Mouse (Mus musculus): ENCODE data around the gene Taf12. TPM values are rescaled to one million over a fixed set of nuclear protein-coding genes. Genes with fewer than 3 reads are reported as not detected.
A peak's percentile ranks its signal among the peaks of the same experiment; 100 is the strongest.

The Taf12 gene
- polyA plus RNA-seq (2011; ENCODE audit: insufficient read depth, insufficient read length, low replicate concordance, missing spikeins): 17.0 and 20.5 TPM in 2 replicates

DNA sequence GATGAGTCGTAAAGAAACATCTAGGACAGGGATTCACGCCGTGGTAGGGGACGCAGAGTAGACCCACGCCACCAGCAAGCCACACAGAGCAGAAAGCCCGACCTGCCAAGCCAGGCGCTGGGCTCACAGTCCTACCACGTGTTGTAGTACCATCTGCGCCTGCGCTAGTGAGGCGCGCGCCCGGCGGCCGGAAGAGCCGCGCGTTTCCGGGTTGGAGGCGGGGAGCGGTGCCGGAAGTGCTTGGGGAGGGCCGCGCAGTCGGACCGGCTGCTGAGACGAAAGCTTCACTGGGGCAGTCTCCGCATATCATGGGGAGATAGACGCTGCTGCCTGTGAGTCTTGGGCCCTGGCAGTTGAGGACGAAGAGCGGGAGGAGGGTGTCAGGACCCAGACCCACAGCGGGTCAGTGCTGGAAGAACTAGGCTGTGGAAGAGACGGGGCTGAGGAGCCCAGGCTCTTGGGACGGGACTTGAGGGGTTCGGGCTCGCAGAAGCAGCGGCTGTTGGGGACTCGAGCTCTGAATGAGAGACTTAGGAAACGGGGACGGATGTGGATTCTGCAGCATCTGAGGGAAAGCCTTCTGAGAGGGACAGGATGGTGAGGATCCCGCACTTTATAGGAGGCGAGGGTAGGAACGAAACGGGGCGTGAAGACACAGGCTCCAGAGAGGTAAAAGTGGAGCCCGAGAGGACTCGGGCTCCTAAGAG, at the start of gene Taf12:
TSS of gene Taf12 (plus strand) at position 220 of the 707 bp plus-strand sequence.
- Histone ChIP-seq H3K4me1 (ENCODE audit: control insufficient read depth, insufficient read depth, low read length) (no peaks in the 10 kb centered on the region; the same call in 1 of the 2 replicates), H3K27ac (ENCODE audit: control insufficient read depth, insufficient read depth, low read depth, low read length, poor library complexity) (peak within 1 kb of the TSS; percentile 96), H3K4me3 (replicated peaks; ENCODE audit: control insufficient read depth, low read depth, low read length) (peak within 1 kb of the TSS; percentile 98)
- WGBS: under 1% methylated on average over 48 of the region's 48 CpGs
- TF ChIP-seq CTCF (IDR thresholded peaks at IDR 0.05; ENCODE audit: control insufficient read depth, insufficient read depth, low read length): peak; percentile 1; the same call in 1 of the 2 replicates
- TF ChIP-seq POLR2A (IDR thresholded peaks at IDR 0.05; ENCODE audit: borderline replicate concordance, control insufficient read depth, low read depth, low read length): peak; percentile 100

GRCm38 (mm10) chr4:132230422-132230821, 43.8 kb upstream of the Taf12 start:
- TF ChIP-seq CTCF (IDR thresholded peaks at IDR 0.05; ENCODE audit: control insufficient read depth, insufficient read depth, low read length): no peak
- no peak for TF ChIP-seq POLR2A (IDR thresholded peaks at IDR 0.05; ENCODE audit: borderline replicate concordance, control insufficient read depth, low read depth, low read length)
- no peaks in the 10 kb centered on the region for H3K4me1 ChIP-seq (ENCODE audit: control insufficient read depth, insufficient read depth, low read length)
- no peak overlapping the region for H3K4me3 ChIP-seq (replicated peaks; ENCODE audit: control insufficient read depth, low read depth, low read length)
- WGBS: 74% methylated on average over 5 of the region's 5 CpGs
- H3K27ac ChIP-seq (ENCODE audit: control insufficient read depth, insufficient read depth, low read depth, low read length, poor library complexity): no peak overlapping the region

DNA sequence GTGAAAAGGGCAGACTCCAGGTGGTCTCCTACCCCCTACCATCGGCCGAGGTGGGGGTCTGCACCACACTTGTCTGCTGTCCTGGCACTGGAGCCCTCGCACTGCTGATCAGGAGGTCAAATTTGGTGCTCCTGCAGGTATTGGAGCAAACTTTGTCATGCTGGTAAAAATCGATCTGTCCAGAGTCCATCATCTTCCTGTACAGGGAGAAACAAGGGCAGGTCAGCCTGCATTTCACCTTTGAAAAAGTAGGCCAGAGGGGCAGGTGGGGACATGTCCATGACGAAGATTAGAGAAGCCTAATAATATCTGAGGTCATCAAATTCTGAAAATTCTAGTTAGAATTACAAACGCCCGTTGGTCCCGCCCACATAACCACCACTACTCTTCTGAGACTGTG, 39.5 kb upstream of the Taf12 start:
- no peak for TF ChIP-seq CTCF (IDR thresholded peaks at IDR 0.05; ENCODE audit: control insufficient read depth, insufficient read depth, low read length)
- TF ChIP-seq POLR2A (IDR thresholded peaks at IDR 0.05; ENCODE audit: borderline replicate concordance, control insufficient read depth, low read depth, low read length): no peak
- 87% methylated on average over 8 of the region's 8 CpGs for WGBS
- H3K27ac ChIP-seq (ENCODE audit: control insufficient read depth, insufficient read depth, low read depth, low read length, poor library complexity): no peak overlapping the region
- H3K4me3 ChIP-seq (replicated peaks; ENCODE audit: control insufficient read depth, low read depth, low read length): no peak overlapping the region
- no peaks in the 10 kb centered on the region for H3K4me1 ChIP-seq (ENCODE audit: control insufficient read depth, insufficient read depth, low read length)

- no peaks in the 10 kb centered on the region for H3K4me1 ChIP-seq (ENCODE audit: control insufficient read depth, insufficient read depth, low read length)
- no peak for TF ChIP-seq POLR2A (IDR thresholded peaks at IDR 0.05; ENCODE audit: borderline replicate concordance, control insufficient read depth, low read depth, low read length)
- TF ChIP-seq CTCF (IDR thresholded peaks at IDR 0.05; ENCODE audit: control insufficient read depth, insufficient read depth, low read length): no peak
- H3K27ac ChIP-seq (ENCODE audit: control insufficient read depth, insufficient read depth, low read depth, low read length, poor library complexity): no peak overlapping the region
- H3K4me3 ChIP-seq (replicated peaks; ENCODE audit: control insufficient read depth, low read depth, low read length): no peak overlapping the region
- 81% methylated on average over 4 of the region's 4 CpGs for WGBS
Measured at GRCm38 (mm10) chr4:132238356-132238755, 35.8 kb upstream of the Taf12 start.

DNA sequence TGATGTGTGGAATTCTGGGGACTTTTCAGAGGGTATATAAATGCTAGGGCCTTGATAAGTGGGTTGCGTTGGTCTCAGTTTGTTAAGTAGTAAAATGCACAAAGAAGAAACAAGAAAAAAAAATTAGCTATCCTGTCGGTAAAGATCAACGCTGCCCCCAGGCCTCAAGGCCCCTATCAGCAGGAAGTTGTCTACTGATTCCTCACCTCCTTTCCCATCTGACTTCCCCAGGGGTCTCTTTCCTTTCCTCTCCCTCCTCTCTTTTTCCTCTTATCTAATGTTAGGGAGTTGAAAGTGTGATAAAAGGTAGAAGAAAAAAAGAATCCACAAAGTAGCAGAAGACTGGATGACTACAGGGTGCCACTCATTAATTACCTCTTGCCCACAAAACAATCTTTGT, 33.8 kb upstream of the Taf12 start:
- 56% methylated on average over 3 of the region's 3 CpGs for WGBS
- no peaks in the 10 kb centered on the region for H3K4me1 ChIP-seq (ENCODE audit: control insufficient read depth, insufficient read depth, low read length)

DNA sequence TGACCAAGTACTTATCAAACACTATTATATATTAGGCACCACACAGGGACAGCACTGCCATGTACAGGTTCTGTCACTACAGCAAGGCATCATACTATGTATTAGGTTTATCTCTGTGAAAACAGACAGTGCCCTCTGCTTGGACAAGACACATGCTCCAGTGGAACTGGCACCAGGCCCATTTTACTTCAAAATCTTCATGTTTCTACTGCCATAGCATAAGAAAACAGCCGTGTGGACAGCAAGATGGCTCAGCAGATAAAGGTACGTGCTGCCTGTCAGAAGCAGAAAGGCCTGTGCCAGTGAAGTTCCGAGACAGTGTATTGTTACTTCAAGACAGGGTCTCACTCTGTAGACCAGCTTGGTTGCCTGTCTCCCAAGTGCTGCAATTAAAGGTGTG, 33.0 kb upstream of the Taf12 start:
- WGBS: 66% methylated on average over 3 of the region's 3 CpGs
- Histone ChIP-seq H3K4me1 (ENCODE audit: control insufficient read depth, insufficient read depth, low read length) (no peaks in the 10 kb centered on the region), H3K4me3 (replicated peaks; ENCODE audit: control insufficient read depth, low read depth, low read length) (no peak overlapping the region), H3K27ac (ENCODE audit: control insufficient read depth, insufficient read depth, low read depth, low read length, poor library complexity) (peak overlapping the region; percentile 22; the same call in 1 of the 2 replicates)
- TF ChIP-seq CTCF (IDR thresholded peaks at IDR 0.05; ENCODE audit: control insufficient read depth, insufficient read depth, low read length) (no peak), POLR2A (IDR thresholded peaks at IDR 0.05; ENCODE audit: borderline replicate concordance, control insufficient read depth, low read depth, low read length) (no peak)

More for the DNA sequence above, 33.8 kb upstream of the Taf12 start:
- H3K4me3 ChIP-seq (replicated peaks; ENCODE audit: control insufficient read depth, low read depth, low read length): no peak overlapping the region
- no peak overlapping the region for H3K27ac ChIP-seq (ENCODE audit: control insufficient read depth, insufficient read depth, low read depth, low read length, poor library complexity)
- TF ChIP-seq POLR2A (IDR thresholded peaks at IDR 0.05; ENCODE audit: borderline replicate concordance, control insufficient read depth, low read depth, low read length) (no peak), CTCF (IDR thresholded peaks at IDR 0.05; ENCODE audit: control insufficient read depth, insufficient read depth, low read length) (no peak)

- Histone ChIP-seq H3K4me3 (replicated peaks; ENCODE audit: control insufficient read depth, low read depth, low read length) (no peak overlapping the region), H3K4me1 (ENCODE audit: control insufficient read depth, insufficient read depth, low read length) (peaks cover 2% of the 10 kb centered on the region; the same call in 1 of the 2 replicates), H3K27ac (ENCODE audit: control insufficient read depth, insufficient read depth, low read depth, low read length, poor library complexity) (no peak overlapping the region)
- WGBS: 76% methylated on average over 3 of the region's 3 CpGs
- TF ChIP-seq CTCF (IDR thresholded peaks at IDR 0.05; ENCODE audit: control insufficient read depth, insufficient read depth, low read length): no peak
- no peak for TF ChIP-seq POLR2A (IDR thresholded peaks at IDR 0.05; ENCODE audit: borderline replicate concordance, control insufficient read depth, low read depth, low read length)
Measured at GRCm38 (mm10) chr4:132245643-132246042, 28.5 kb upstream of the Taf12 start.

DNA sequence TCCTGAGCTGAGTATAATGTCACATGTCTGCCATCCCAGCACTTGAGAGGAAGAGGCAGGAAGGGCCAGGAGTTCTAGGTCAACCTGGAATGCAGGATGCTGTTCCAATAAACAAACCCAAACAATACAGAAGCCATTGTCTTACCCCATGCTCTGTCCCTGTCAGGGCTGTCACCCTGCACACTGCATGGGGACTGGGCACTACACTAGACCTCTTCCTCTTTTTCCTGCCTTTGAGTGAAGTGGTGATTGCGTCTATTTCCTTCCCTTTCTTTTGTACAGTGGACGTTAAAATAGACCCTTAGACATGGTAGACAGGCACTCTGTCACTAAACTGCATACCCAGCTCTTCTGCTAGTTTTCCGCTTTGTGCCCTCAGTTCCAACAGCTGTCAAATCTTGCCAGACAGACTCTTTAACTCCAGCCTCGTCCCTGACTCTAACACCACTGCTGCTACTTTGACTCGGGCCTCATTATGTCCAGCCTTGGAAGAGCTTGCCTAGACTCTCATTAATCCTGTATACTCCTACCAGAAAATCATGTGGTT, 26.7 kb upstream of the Taf12 start:
- peak overlapping the region; percentile 11 for H3K4me3 ChIP-seq (replicated peaks; ENCODE audit: control insufficient read depth, low read depth, low read length)
- no peak for TF ChIP-seq CTCF (IDR thresholded peaks at IDR 0.05; ENCODE audit: control insufficient read depth, insufficient read depth, low read length)
- TF ChIP-seq POLR2A (IDR thresholded peaks at IDR 0.05; ENCODE audit: borderline replicate concordance, control insufficient read depth, low read depth, low read length): no peak
- peak overlapping the region; percentile 92 for H3K27ac ChIP-seq (ENCODE audit: control insufficient read depth, insufficient read depth, low read depth, low read length, poor library complexity)
- H3K4me1 ChIP-seq (ENCODE audit: control insufficient read depth, insufficient read depth, low read length): peaks cover 2% of the 10 kb centered on the region; the same call in 1 of the 2 replicates
- 19% methylated on average over 5 of the region's 5 CpGs for WGBS
